ENCODE assay signal across 19 mouse cellular contexts in genomic region chr3:114147140-114147539, GRCm38 (mm10).
DNase-seq lines count a peak whose midpoint lies in the region; ATAC-seq and TF ChIP-seq lines count a peak whose summit lies in the region.
"Had no signal": no experiment of that assay in that cellular context is flagged by ENCODE, and none has a peak within 500 bp of the region (broad histone marks: within the 10 kb centered on the region; RNA-seq: fewer than 3 reads in every experiment).

No protein-coding gene starts in this region.

- H3K4me3 ChIP-seq in intestine, postnatal 0 days (ENCODE audit: low read depth, low read length), result no peak overlapping the region
- no peak overlapping the region for H3K4me3 ChIP-seq in intestine, embryonic 16.5 days (ENCODE audit: low read length)
- no peak overlapping the region for H3K4me3 ChIP-seq in midbrain, embryonic 14.5 days (replicated peaks; ENCODE audit: low read depth, low read length)
- no peak overlapping the region for H3K4me3 ChIP-seq in midbrain, embryonic 15.5 days
- H3K4me3 ChIP-seq: erythroblast, embryonic 14.5 days; heart, embryonic 13.5 days; hindbrain, embryonic 15.5 days; liver, embryonic 13.5 days; myocyte; stomach, embryonic 15.5 days had no signal

- DNase-seq in embryo, embryonic 11 days, result peak; percentile 21
- DNase-seq in embryo, embryonic 10.5 days (ENCODE audit: low spot score), result no peak
- DNase-seq in midbrain, embryonic 14.5 days, result peak; percentile 75
- DNase-seq in retina, postnatal 7 days (ENCODE audit: low read depth, low spot score), result peak; percentile 9
- no peak for DNase-seq in liver
- DNase-seq: kidney, postnatal 10 days; liver, embryonic 13.5 days; lung, postnatal 4 days; right cerebral cortex, postnatal 4 days; thymus, postnatal 4 days had no signal

- 20% methylated on average over 3 of the region's 3 CpGs for WGBS in intestine, postnatal 0 days
- 18% methylated on average over 3 of the region's 3 CpGs for WGBS in intestine, embryonic 16.5 days
- WGBS in midbrain, embryonic 14.5 days, result 24% methylated on average over 3 of the region's 3 CpGs
- 23% methylated on average over 3 of the region's 3 CpGs for WGBS in midbrain, embryonic 15.5 days

- no peak for ATAC-seq in intestine, postnatal 0 days
- no peak for ATAC-seq in intestine, embryonic 16.5 days
- ATAC-seq in midbrain, embryonic 14.5 days (ENCODE audit: low FRiP score, low TSS enrichment), result no peak
- ATAC-seq in midbrain, embryonic 15.5 days (replicated peaks), result no peak; the same call in 1 of the 2 replicates

- H3K27ac ChIP-seq in intestine, postnatal 0 days (ENCODE audit: low read depth, low read length), result no peak overlapping the region
- H3K27ac ChIP-seq in intestine, embryonic 16.5 days (ENCODE audit: low read length), result no peak overlapping the region
- H3K27ac ChIP-seq in midbrain, embryonic 14.5 days (replicated peaks; ENCODE audit: low read depth, low read length), result no peak overlapping the region
- H3K27ac ChIP-seq in midbrain, embryonic 15.5 days, result no peak overlapping the region
- H3K27ac ChIP-seq: heart, embryonic 13.5 days; hindbrain, embryonic 15.5 days; liver, embryonic 13.5 days; stomach, embryonic 15.5 days had no signal

- H3K27me3 ChIP-seq in intestine, postnatal 0 days (replicated peaks; ENCODE audit: control insufficient read depth, insufficient read depth, low read length), result no peaks in the 10 kb centered on the region
- H3K27me3 ChIP-seq in intestine, embryonic 16.5 days (replicated peaks; ENCODE audit: control insufficient read depth, insufficient read depth, low read length), result no peaks in the 10 kb centered on the region
- no peaks in the 10 kb centered on the region for H3K27me3 ChIP-seq in midbrain, embryonic 14.5 days (ENCODE audit: control insufficient read depth, insufficient read depth, low read length)
- H3K27me3 ChIP-seq in midbrain, embryonic 15.5 days (replicated peaks), result no peaks in the 10 kb centered on the region
- H3K27me3 ChIP-seq: heart, embryonic 13.5 days; hindbrain, embryonic 15.5 days; liver, embryonic 13.5 days; stomach, embryonic 15.5 days had no signal

- no peak overlapping the region for H3K4me2 ChIP-seq in intestine, postnatal 0 days (replicated peaks; ENCODE audit: low read depth)
- H3K4me2 ChIP-seq in intestine, embryonic 16.5 days (ENCODE audit: low read depth, low read length), result no peak overlapping the region
- no peak overlapping the region for H3K4me2 ChIP-seq in midbrain, embryonic 14.5 days (ENCODE audit: low read length)
- no peak overlapping the region for H3K4me2 ChIP-seq in midbrain, embryonic 15.5 days
- H3K4me2 ChIP-seq: heart, embryonic 13.5 days; hindbrain, embryonic 15.5 days; liver, embryonic 13.5 days; stomach, embryonic 15.5 days had no signal

- no peaks in the 10 kb centered on the region for H3K4me1 ChIP-seq in intestine, postnatal 0 days (replicated peaks; ENCODE audit: control insufficient read depth, insufficient read depth, low read length)
- H3K4me1 ChIP-seq in intestine, embryonic 16.5 days (ENCODE audit: control insufficient read depth, insufficient read depth, low read length), result no peaks in the 10 kb centered on the region
- H3K4me1 ChIP-seq in midbrain, embryonic 14.5 days (ENCODE audit: control insufficient read depth, insufficient read depth, low read length), result no peaks in the 10 kb centered on the region
- H3K4me1 ChIP-seq in midbrain, embryonic 15.5 days, result no peaks in the 10 kb centered on the region
- H3K4me1 ChIP-seq: heart, embryonic 13.5 days; hindbrain, embryonic 15.5 days; liver, embryonic 13.5 days; stomach, embryonic 15.5 days had no signal

- peak; percentile 51 for TF ChIP-seq CTCF in intestine, postnatal 0 days (IDR thresholded peaks at IDR 0.05; ENCODE audit: low read depth)

- H3K9me3 ChIP-seq in intestine, postnatal 0 days (ENCODE audit: control insufficient read depth), result no peaks in the 10 kb centered on the region
- H3K9me3 ChIP-seq in intestine, embryonic 16.5 days (ENCODE audit: control insufficient read depth, low read length), result no peaks in the 10 kb centered on the region
- H3K9me3 ChIP-seq in midbrain, embryonic 14.5 days (ENCODE audit: control insufficient read depth, low read length), result no peaks in the 10 kb centered on the region
- H3K9me3 ChIP-seq in midbrain, embryonic 15.5 days, result no peaks in the 10 kb centered on the region
- H3K9me3 ChIP-seq: G1E; heart, embryonic 13.5 days; hindbrain, embryonic 15.5 days; liver, embryonic 13.5 days; stomach, embryonic 15.5 days had no signal

- H3K36me3 ChIP-seq in intestine, postnatal 0 days (ENCODE audit: control insufficient read depth, insufficient read depth), result no peaks in the 10 kb centered on the region
- no peaks in the 10 kb centered on the region for H3K36me3 ChIP-seq in intestine, embryonic 16.5 days (ENCODE audit: control insufficient read depth, insufficient read depth, low read length)
- no peaks in the 10 kb centered on the region for H3K36me3 ChIP-seq in midbrain, embryonic 14.5 days (ENCODE audit: control insufficient read depth, insufficient read depth, low read length)
- no peaks in the 10 kb centered on the region for H3K36me3 ChIP-seq in midbrain, embryonic 15.5 days (replicated peaks)
- H3K36me3 ChIP-seq: G1E; heart, embryonic 13.5 days; hindbrain, embryonic 15.5 days; liver, embryonic 13.5 days; stomach, embryonic 15.5 days had no signal

- H3K9ac ChIP-seq in intestine, postnatal 0 days (ENCODE audit: low read depth, low read length), result no peak overlapping the region
- H3K9ac ChIP-seq in intestine, embryonic 16.5 days (ENCODE audit: low read depth, low read length), result no peak overlapping the region
- no peak overlapping the region for H3K9ac ChIP-seq in midbrain, embryonic 14.5 days (replicated peaks; ENCODE audit: low read length)
- no peak overlapping the region for H3K9ac ChIP-seq in midbrain, embryonic 15.5 days
- H3K9ac ChIP-seq: heart, embryonic 13.5 days; hindbrain, embryonic 15.5 days; liver, embryonic 13.5 days; stomach, embryonic 15.5 days had no signal

Comparison
In these comparisons a context has a peak if more than half of its experiments do, and no peak if none do; other contexts are left out.
1. DNase-seq: peak in embryo, embryonic 11 days (single experiment), midbrain, embryonic 14.5 days (single experiment) and retina, postnatal 7 days (single experiment); none in embryo, embryonic 10.5 days (single experiment) and liver (single experiment).